Mouse (Mus musculus) olfactory bulb, adult 2 months (tissue): ENCODE data around the gene Gpr132.

Experiments used
- CTCF ChIP-seq: fragments of 200-500 bp; IDR thresholded peaks from 2 replicates; pipeline ENCODE4 v1.5.1; 2012; ENCODE audit warnings: low read depth, mild to moderate bottlenecking, low read length, moderate library complexity; ENCODE audit not compliant: insufficient read depth
- POLR2A ChIP-seq: fragments of 200-500 bp; IDR thresholded peaks from 2 replicates; pipeline ENCODE4 v1.6.1; 2012; ENCODE audit warnings: mild to moderate bottlenecking, low read depth, low read length, moderate library complexity; ENCODE audit not compliant: insufficient read depth

DNA sequence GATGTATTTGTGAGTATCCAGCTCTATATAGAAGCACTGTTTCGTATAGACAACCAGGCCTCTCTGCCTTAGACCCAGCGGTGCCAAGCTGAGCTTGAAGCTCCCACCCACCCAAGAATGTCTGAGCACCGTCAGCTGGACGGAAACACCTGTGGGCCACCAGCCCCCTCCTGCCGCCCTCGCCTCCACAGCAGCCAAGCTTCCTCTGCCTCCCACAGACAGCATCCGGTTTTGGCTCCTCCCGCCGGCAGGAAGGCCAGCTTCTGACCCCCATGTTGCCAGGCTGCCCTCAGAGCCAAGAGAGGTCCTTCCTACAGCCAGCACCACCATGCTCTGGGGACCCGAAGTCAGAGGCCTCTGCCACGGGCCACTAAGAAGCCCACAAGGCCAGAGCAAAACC, 46.5 kb upstream of the Gpr132 start:
- TF ChIP-seq CTCF: no peak
- no peak for TF ChIP-seq POLR2A
